Mouse (Mus musculus): ENCODE data around the gene Utp3. TPM values are rescaled to one million over a fixed set of nuclear protein-coding genes. Genes with fewer than 3 reads are reported as not detected.

Utp3 gene
- polyA plus RNA-seq, 1 experiment from 2014 or later: 57.2 TPM

DNA sequence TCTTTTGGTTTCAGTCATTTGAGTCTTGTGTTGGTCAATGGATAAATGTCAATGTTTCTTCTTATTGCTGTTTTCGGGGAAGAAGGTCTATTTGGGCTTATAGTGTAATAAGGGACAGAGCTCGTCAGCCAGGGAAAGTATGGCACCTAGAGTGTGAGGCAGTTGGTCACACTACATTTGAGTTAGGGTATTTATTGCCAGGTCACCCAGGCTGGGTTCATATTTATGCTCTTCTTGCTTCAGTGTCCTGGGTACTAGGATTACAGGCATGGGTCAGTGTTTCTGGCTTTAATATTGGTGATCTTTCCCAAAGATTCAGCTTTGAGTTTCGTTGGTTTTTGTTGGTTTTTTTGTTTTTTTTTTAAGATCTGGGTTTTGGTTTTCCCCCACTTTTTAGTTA, 48.5 kb downstream of the Utp3 start:
- Histone ChIP-seq H3K4me1 (no peaks in the 10 kb centered on the region), H3K36me3 (ENCODE audit: poor library complexity, severe bottlenecking) (peaks cover 19% of the 10 kb centered on the region), H3K9ac (no peak overlapping the region), H3K27ac (no peak overlapping the region), H3K27me3 (no peaks in the 10 kb centered on the region), H3K4me3 (no peak overlapping the region), H3K9me3 (replicated peaks) (no peaks in the 10 kb centered on the region), H3K4me2 (no peak overlapping the region)
- no peak for ATAC-seq
- 89% methylated on average over 3 of the region's 3 CpGs for WGBS

DNA sequence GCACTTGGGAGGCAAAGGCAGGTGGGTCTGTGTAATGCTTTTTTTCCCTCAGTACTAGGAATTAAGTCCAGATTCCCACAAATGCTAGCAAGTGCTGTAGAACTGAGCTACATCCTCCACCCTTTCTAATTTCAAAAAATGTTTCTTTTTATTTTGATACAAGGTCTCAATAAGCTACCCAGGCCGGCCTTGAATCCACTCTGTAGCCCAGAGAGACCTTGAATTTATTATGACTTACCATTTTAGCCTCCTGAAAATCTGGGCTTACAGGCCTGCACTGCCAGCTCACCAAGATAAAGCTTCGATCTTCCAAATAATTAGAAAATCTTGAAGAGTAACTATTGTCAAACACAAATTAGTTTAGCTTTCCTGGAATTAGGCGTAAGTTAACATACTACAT, 49.8 kb downstream of the Utp3 start:
- no peak for ATAC-seq
- WGBS: 96% methylated on average over 3 of the region's 3 CpGs

DNA sequence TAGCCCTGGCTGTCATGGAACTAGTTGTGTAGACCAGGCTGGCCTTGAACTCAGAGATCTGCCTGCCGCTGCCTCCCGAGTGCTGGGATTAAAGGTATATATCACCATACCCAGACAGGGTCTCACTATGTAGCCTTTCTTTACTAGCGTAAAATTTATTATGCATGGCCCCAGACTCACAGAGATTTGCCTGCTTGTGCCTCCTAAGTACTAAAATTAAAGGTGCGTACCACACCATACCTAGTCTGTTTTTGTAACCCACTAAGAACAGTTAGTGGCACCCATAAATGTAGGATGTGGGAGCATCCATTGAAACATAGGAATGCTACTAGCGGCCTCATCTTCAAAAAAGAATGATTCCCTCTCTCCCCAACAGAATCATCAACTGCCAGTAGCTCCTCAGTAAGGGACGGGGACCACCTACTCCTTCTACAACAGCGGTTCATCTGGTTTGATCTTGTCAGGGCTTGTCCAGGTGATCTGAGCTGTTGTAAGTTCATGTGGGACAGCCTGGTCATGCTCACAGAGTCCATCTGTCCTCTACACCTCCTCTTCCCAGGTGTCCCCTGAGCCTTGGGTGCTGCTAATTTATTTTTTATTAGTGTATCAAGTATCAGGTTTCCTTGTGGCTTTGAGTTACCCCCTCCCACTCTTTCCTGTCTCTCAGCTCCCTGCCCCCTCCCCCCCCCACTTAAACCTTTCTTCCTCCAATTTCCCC, 50.5 kb downstream of the Utp3 start:
- Histone ChIP-seq H3K4me1 (no peaks in the 10 kb centered on the region), H3K27ac (no peak overlapping the region), H3K36me3 (ENCODE audit: poor library complexity, severe bottlenecking) (peaks cover 14% of the 10 kb centered on the region), H3K4me3 (no peak overlapping the region), H3K9ac (no peak overlapping the region), H3K9me3 (replicated peaks) (no peaks in the 10 kb centered on the region), H3K27me3 (no peaks in the 10 kb centered on the region), H3K4me2 (no peak overlapping the region)
- WGBS: 96% methylated on average over 7 of the region's 7 CpGs
- no peak for ATAC-seq

More for the DNA sequence above, 49.8 kb downstream of the Utp3 start:
- Histone ChIP-seq H3K9ac (no peak overlapping the region), H3K4me1 (no peaks in the 10 kb centered on the region), H3K4me2 (no peak overlapping the region), H3K27me3 (no peaks in the 10 kb centered on the region), H3K27ac (no peak overlapping the region), H3K36me3 (ENCODE audit: poor library complexity, severe bottlenecking) (peaks cover 15% of the 10 kb centered on the region), H3K4me3 (no peak overlapping the region), H3K9me3 (replicated peaks) (no peaks in the 10 kb centered on the region)

Other genes starting within 250 kb of the Utp3 start
- not detected in 2 replicates for gene Prol1, start 237.2 kb upstream of the Utp3 start, polyA plus RNA-seq (2015; fragmentation: Nextera tagmentation; extraction: Ambion mirVana)
- gene Amtn, start 178.4 kb upstream of the Utp3 start, polyA plus RNA-seq (2015; fragmentation: Nextera tagmentation; extraction: Ambion mirVana): not detected in 2 replicates
- not detected in 2 replicates for gene Ambn, start 98.5 kb upstream of the Utp3 start, polyA plus RNA-seq (2015; fragmentation: Nextera tagmentation; extraction: Ambion mirVana)
- gene Enam, start 66.5 kb upstream of the Utp3 start, polyA plus RNA-seq (2015; fragmentation: Nextera tagmentation; extraction: Ambion mirVana): not detected in 2 replicates
- 0.18 and 0.38 TPM in 2 replicates for gene Jchain, start 26.6 kb upstream of the Utp3 start, polyA plus RNA-seq (2015; fragmentation: Nextera tagmentation; extraction: Ambion mirVana)
- gene Rufy3, start 10.6 kb downstream of the Utp3 start, polyA plus RNA-seq (2015; fragmentation: Nextera tagmentation; extraction: Ambion mirVana): 192 and 200 TPM in 2 replicates
- gene Grsf1, start 121.7 kb downstream of the Utp3 start, polyA plus RNA-seq (2015; fragmentation: Nextera tagmentation; extraction: Ambion mirVana): 82.7 and 84.7 TPM in 2 replicates
- gene Mob1b, start 166.4 kb downstream of the Utp3 start, polyA plus RNA-seq (2015; fragmentation: Nextera tagmentation; extraction: Ambion mirVana): 14.4 and 14.7 TPM in 2 replicates
- gene Dck, start 210.5 kb downstream of the Utp3 start, polyA plus RNA-seq (2015; fragmentation: Nextera tagmentation; extraction: Ambion mirVana): 123 and 125 TPM in 2 replicates